Mouse (Mus musculus): ENCODE measurements around the gene Foxo3. TPM values are rescaled to one million over a fixed set of nuclear protein-coding genes. Genes with fewer than 3 reads are reported as not detected.

Gene Foxo3
- polyA plus RNA-seq, 1 experiment from 2014 or later, result 8.0 TPM

DNA sequence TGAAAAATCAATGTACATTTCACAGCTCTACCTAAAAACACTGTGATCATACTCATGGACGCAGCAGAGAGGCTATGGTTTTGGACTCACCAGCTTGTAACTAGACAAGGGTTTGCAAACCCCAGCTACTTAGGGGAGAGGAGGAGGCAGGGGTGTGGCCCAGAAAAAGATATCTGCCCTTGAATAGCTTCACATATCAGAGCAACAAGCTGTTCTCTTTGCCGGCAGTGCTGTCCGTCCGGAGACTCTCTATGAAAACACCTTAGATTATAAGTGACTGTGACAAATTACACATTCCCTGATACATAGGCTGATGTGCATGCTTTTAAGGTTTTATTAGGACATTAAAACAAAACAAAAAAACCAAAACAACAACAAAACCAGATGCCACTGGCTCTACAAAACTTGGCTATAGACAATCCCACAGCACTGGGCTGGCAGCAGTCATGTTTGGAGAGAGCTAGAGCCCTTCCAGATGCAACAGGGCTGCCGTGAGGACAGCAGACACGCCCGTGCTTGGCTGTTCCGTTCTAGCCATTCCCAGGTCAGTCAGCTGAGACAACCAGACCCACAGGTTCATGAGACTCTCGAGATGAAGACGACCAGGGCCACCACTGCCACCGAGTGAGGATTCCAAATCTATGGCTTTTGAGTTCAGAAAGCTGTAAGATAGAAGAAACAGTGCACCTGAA, 29.3 kb downstream of the Foxo3 start:
- H3K36me3 ChIP-seq (ENCODE audit: control insufficient read depth, insufficient read depth, low read length), result no peaks in the 10 kb centered on the region
- no peak overlapping the region for H3K4me3 ChIP-seq (ENCODE audit: low read depth, low read length)
- H3K9ac ChIP-seq (ENCODE audit: low read length), result 0 out of 2 replicates have a peak overlapping the region, but pooled peaks have one; percentile 4
- no peaks in the 10 kb centered on the region for H3K9me3 ChIP-seq (ENCODE audit: control insufficient read depth, low read length)
- 47% methylated on average over 11 of the region's 11 CpGs for WGBS
- TF ChIP-seq CTCF (IDR thresholded peaks at IDR 0.05; ENCODE audit: low read depth) (no peak), EP300 (optimal IDR thresholded peaks at IDR 0.05) (no peak)
- H3K27ac ChIP-seq (replicated peaks), result peak overlapping the region; percentile 81
- H3K27me3 ChIP-seq (ENCODE audit: control insufficient read depth, insufficient read depth, low read length), result no peaks in the 10 kb centered on the region
- H3K4me2 ChIP-seq (replicated peaks; ENCODE audit: low read depth), result no peak overlapping the region
- ATAC-seq (ENCODE audit: low FRiP score, low TSS enrichment) (no peak), DNase-seq (ENCODE audit: low spot score) (no peak)
- peaks cover 38% of the 10 kb centered on the region for H3K4me1 ChIP-seq (replicated peaks; ENCODE audit: control insufficient read depth, insufficient read depth)

- DNase-seq (ENCODE audit: low spot score) (no peak), ATAC-seq (ENCODE audit: low FRiP score, low TSS enrichment) (no peak)
- no peaks in the 10 kb centered on the region for H3K36me3 ChIP-seq (ENCODE audit: control insufficient read depth, insufficient read depth, low read length)
- 72% methylated on average over 3 of the region's 3 CpGs for WGBS
- H3K9me3 ChIP-seq (ENCODE audit: control insufficient read depth, low read length), result no peaks in the 10 kb centered on the region
- H3K4me2 ChIP-seq (replicated peaks; ENCODE audit: low read depth), result no peak overlapping the region
- H3K27me3 ChIP-seq (ENCODE audit: control insufficient read depth, insufficient read depth, low read length), result no peaks in the 10 kb centered on the region
- no peak overlapping the region for H3K27ac ChIP-seq (replicated peaks)
- TF ChIP-seq CTCF (IDR thresholded peaks at IDR 0.05; ENCODE audit: low read depth) (no peak), EP300 (optimal IDR thresholded peaks at IDR 0.05) (no peak)
- H3K4me3 ChIP-seq (ENCODE audit: low read depth, low read length), result no peak overlapping the region
- H3K4me1 ChIP-seq (replicated peaks; ENCODE audit: control insufficient read depth, insufficient read depth), result peaks cover 35% of the 10 kb centered on the region
- H3K9ac ChIP-seq (ENCODE audit: low read length), result no peak overlapping the region
Observed at GRCm38 (mm10) chr10:42246483-42246882, 30.1 kb downstream of the Foxo3 start.

- ATAC-seq (ENCODE audit: low FRiP score, low TSS enrichment) (no peak), DNase-seq (ENCODE audit: low spot score) (no peak)
- Histone ChIP-seq H3K36me3 (ENCODE audit: control insufficient read depth, insufficient read depth, low read length) (no peaks in the 10 kb centered on the region), H3K4me3 (ENCODE audit: low read depth, low read length) (no peak overlapping the region), H3K4me2 (replicated peaks; ENCODE audit: low read depth) (no peak overlapping the region), H3K9ac (ENCODE audit: low read length) (no peak overlapping the region), H3K27me3 (ENCODE audit: control insufficient read depth, insufficient read depth, low read length) (no peaks in the 10 kb centered on the region), H3K9me3 (ENCODE audit: control insufficient read depth, low read length) (no peaks in the 10 kb centered on the region), H3K4me1 (replicated peaks; ENCODE audit: control insufficient read depth, insufficient read depth) (peaks cover 30% of the 10 kb centered on the region), H3K27ac (replicated peaks) (no peak overlapping the region)
- 83% methylated on average over 3 of the region's 3 CpGs for WGBS
- no peak for TF ChIP-seq EP300 (optimal IDR thresholded peaks at IDR 0.05)
- no peak for TF ChIP-seq CTCF (IDR thresholded peaks at IDR 0.05; ENCODE audit: low read depth)
Observed at GRCm38 (mm10) chr10:42245636-42246035, 30.9 kb downstream of the Foxo3 start.

GRCm38 (mm10) chr10:42245256-42245601, 31.3 kb downstream of the Foxo3 start:
- H3K4me3 ChIP-seq (ENCODE audit: low read depth, low read length), result no peak overlapping the region
- TF ChIP-seq EP300 (optimal IDR thresholded peaks at IDR 0.05) (no peak), CTCF (IDR thresholded peaks at IDR 0.05; ENCODE audit: low read depth) (no peak)
- H3K4me2 ChIP-seq (replicated peaks; ENCODE audit: low read depth), result no peak overlapping the region
- WGBS, result 86% methylated on average over 3 of the region's 3 CpGs
- no peaks in the 10 kb centered on the region for H3K27me3 ChIP-seq (ENCODE audit: control insufficient read depth, insufficient read depth, low read length)
- no peak overlapping the region for H3K27ac ChIP-seq (replicated peaks)
- peaks cover 28% of the 10 kb centered on the region for H3K4me1 ChIP-seq (replicated peaks; ENCODE audit: control insufficient read depth, insufficient read depth)
- no peak for ATAC-seq (ENCODE audit: low FRiP score, low TSS enrichment)
- H3K36me3 ChIP-seq (ENCODE audit: control insufficient read depth, insufficient read depth, low read length), result no peaks in the 10 kb centered on the region
- H3K9ac ChIP-seq (ENCODE audit: low read length), result no peak overlapping the region
- no peak for DNase-seq (ENCODE audit: low spot score)
- no peaks in the 10 kb centered on the region for H3K9me3 ChIP-seq (ENCODE audit: control insufficient read depth, low read length)

- Histone ChIP-seq H3K36me3 (ENCODE audit: control insufficient read depth, insufficient read depth, low read length) (no peaks in the 10 kb centered on the region), H3K4me2 (replicated peaks; ENCODE audit: low read depth) (no peak overlapping the region), H3K9ac (ENCODE audit: low read length) (no peak overlapping the region), H3K27ac (replicated peaks) (no peak overlapping the region), H3K4me3 (ENCODE audit: low read depth, low read length) (no peak overlapping the region), H3K27me3 (ENCODE audit: control insufficient read depth, insufficient read depth, low read length) (no peaks in the 10 kb centered on the region), H3K4me1 (replicated peaks; ENCODE audit: control insufficient read depth, insufficient read depth) (peaks cover 25% of the 10 kb centered on the region), H3K9me3 (ENCODE audit: control insufficient read depth, low read length) (no peaks in the 10 kb centered on the region)
- DNase-seq (ENCODE audit: low spot score) (no peak), ATAC-seq (ENCODE audit: low FRiP score, low TSS enrichment) (no peak; the same call in 1 of the 2 replicates)
- 45% methylated on average over 8 of the region's 8 CpGs for WGBS
- no peak for TF ChIP-seq EP300 (optimal IDR thresholded peaks at IDR 0.05)
- TF ChIP-seq CTCF (IDR thresholded peaks at IDR 0.05; ENCODE audit: low read depth), result no peak
Observed at GRCm38 (mm10) chr10:42244420-42245255, 31.9 kb downstream of the Foxo3 start.

DNA sequence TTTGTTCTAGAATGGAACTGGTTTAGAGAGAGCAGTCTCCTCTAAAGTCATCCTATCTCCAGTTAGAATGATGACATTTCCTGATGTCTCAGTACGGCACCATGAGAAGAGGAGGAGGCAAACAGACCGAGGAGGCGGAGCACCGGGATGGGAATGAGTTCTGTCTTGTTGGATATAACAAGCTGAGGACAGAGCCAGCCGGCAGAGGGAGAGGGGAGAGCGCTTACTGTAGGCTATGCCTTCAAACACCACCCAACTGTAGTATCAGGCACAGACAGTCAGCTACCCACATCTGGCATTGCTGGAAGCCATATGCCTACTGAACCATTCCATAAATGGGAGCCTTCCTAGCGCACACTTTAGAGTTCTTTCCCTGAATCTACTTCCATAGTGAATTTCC, 32.6 kb downstream of the Foxo3 start:
- no peaks in the 10 kb centered on the region for H3K9me3 ChIP-seq (ENCODE audit: control insufficient read depth, low read length)
- H3K27ac ChIP-seq (replicated peaks), result no peak overlapping the region
- H3K4me2 ChIP-seq (replicated peaks; ENCODE audit: low read depth), result no peak overlapping the region
- TF ChIP-seq CTCF (IDR thresholded peaks at IDR 0.05; ENCODE audit: low read depth) (no peak), EP300 (optimal IDR thresholded peaks at IDR 0.05) (no peak)
- peaks cover 25% of the 10 kb centered on the region for H3K4me1 ChIP-seq (replicated peaks; ENCODE audit: control insufficient read depth, insufficient read depth)
- ATAC-seq (ENCODE audit: low FRiP score, low TSS enrichment) (no peak), DNase-seq (ENCODE audit: low spot score) (no peak)
- no peaks in the 10 kb centered on the region for H3K36me3 ChIP-seq (ENCODE audit: control insufficient read depth, insufficient read depth, low read length)
- no peaks in the 10 kb centered on the region for H3K27me3 ChIP-seq (ENCODE audit: control insufficient read depth, insufficient read depth, low read length)
- H3K4me3 ChIP-seq (ENCODE audit: low read depth, low read length), result no peak overlapping the region
- H3K9ac ChIP-seq (ENCODE audit: low read length), result no peak overlapping the region
- 90% methylated on average over 7 of the region's 7 CpGs for WGBS

Measured in stomach, postnatal 0 days (tissue).